ENCODE assay signal across 8 mouse cellular contexts in the genomic region with DNA sequence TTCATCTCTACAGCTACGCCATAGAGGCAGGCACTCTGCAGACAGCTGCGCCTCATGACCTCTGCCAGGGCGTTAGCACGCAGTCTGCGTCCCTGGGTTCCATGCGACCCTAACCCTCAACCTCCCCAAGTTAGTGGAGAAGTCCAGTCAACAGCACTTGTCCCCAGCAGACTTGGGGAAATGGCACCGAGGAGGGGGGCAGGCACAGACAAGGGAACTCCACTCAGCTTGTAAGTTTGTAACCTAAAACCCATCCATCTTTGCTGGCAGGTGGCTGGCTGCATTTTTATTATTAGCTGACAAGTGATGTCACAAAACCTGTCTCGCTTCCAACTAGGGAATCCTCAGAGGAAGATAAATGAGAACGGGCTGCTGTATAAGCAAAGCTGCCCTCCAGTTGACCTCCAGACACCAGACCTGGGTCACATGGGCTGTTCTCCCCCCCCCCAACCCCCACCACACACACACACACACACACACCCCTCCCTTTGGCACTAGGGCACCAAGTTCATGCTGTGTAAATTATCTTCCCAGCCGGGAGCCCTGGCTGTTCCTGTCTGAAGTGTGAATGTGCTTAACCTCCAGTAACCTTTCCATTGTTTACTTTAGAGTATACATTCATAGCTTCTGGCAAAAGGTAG.
DNase-seq lines count a peak whose midpoint lies in the region; ATAC-seq and TF ChIP-seq lines count a peak whose summit lies in the region.

No protein-coding gene starts in this region.

- no peak for TF ChIP-seq CTCF in Patski (IDR thresholded peaks at IDR 0.05)

- CTCF ChIA-PET in Patski (lab: Charles Lee), result interaction anchor here (1.5 to 2.8 kb wide), 2 partner anchors 74 to 78 kb away, joined by 3 to 8 read pairs; no protein-coding TSS in a partner anchor

- H3K9ac ChIP-seq in kidney, embryonic 15.5 days, result no peak overlapping the region

- POLR2A ChIA-PET in Patski (lab: Charles Lee), result interaction anchor here (0.7 to 0.9 kb wide), 3 partner anchors 14 to 245 kb away, joined by 3 to 4 read pairs (median 3); no protein-coding TSS in a partner anchor

- H3K27me3 ChIP-seq in Patski, result no peaks in the 10 kb centered on the region
- H3K27me3 ChIP-seq in heart, embryonic 10.5 days (ENCODE audit: insufficient read depth, poor library complexity, severe bottlenecking), result 0 out of 2 replicates have a peak, but pooled peaks cover 4% of the 10 kb centered on the region
- no peaks in the 10 kb centered on the region for H3K27me3 ChIP-seq in kidney, embryonic 15.5 days

- no peaks in the 10 kb centered on the region for H3K9me3 ChIP-seq in heart, embryonic 10.5 days
- no peaks in the 10 kb centered on the region for H3K9me3 ChIP-seq in kidney, embryonic 15.5 days (replicated peaks)

- in situ Hi-C loops in Patski (cut with MboI; ENCODE audit: low pct_unique_long_range_greater_than_20kb), result loop anchor here (10.0 kb wide), 1 partner anchor 690 kb away; no protein-coding TSS in a partner anchor

- ATAC-seq in Patski, result peak; percentile 76
- ATAC-seq in kidney, embryonic 15.5 days (replicated peaks; ENCODE audit: low FRiP score), result peak; percentile 90

- no peak overlapping the region for H3K4me2 ChIP-seq in kidney, embryonic 15.5 days

- H3K27ac ChIP-seq in heart, embryonic 10.5 days, result peak overlapping the region; percentile 77
- H3K27ac ChIP-seq in kidney, embryonic 15.5 days, result peak overlapping the region; percentile 76

- peak; percentile 87 for DNase-seq in Patski (ENCODE audit: low read depth, low spot score)
- DNase-seq in embryo, embryonic 11.5 days (ENCODE audit: low read depth, low spot score), result peak; percentile 67
- peak; percentile 88 for DNase-seq in heart, embryonic 10.5 days (ENCODE audit: low spot score)
- peak; percentile 44 for DNase-seq in lung, postnatal 36 days
- DNase-seq in right cerebral cortex, adult 2 months (ENCODE audit: low spot score in 2 of 2), result no peak
- DNase-seq in right cerebral cortex, postnatal 4 days, result no peak
- DNase-seq in spleen, adult 12 weeks (ENCODE audit: low spot score), result no peak

- H3K4me1 ChIP-seq in heart, embryonic 10.5 days, result peaks cover 61% of the 10 kb centered on the region
- H3K4me1 ChIP-seq in kidney, embryonic 15.5 days, result peaks cover 42% of the 10 kb centered on the region

- no peak overlapping the region for H3K4me3 ChIP-seq in heart, embryonic 10.5 days
- H3K4me3 ChIP-seq in kidney, embryonic 15.5 days (replicated peaks), result no peak overlapping the region

- peaks cover 44% of the 10 kb centered on the region for H3K36me3 ChIP-seq in heart, embryonic 10.5 days
- peaks cover 65% of the 10 kb centered on the region for H3K36me3 ChIP-seq in kidney, embryonic 15.5 days

- 22% methylated on average over 10 of the region's 10 CpGs for WGBS in heart, embryonic 10.5 days
- WGBS in kidney, embryonic 15.5 days, result 12% methylated on average over 10 of the region's 10 CpGs

Comparison
In these comparisons a context has a peak if more than half of its experiments do, and no peak if none do; other contexts are left out.
1. DNase-seq: peak in Patski (single experiment), embryo, embryonic 11.5 days (single experiment), heart, embryonic 10.5 days (single experiment) and lung, postnatal 36 days (single experiment); none in right cerebral cortex, adult 2 months (0 of 2), right cerebral cortex, postnatal 4 days (single experiment) and spleen, adult 12 weeks (single experiment).